Mouse (Mus musculus) megakaryocyte, embryonic 14.5 days (primary cell): ENCODE measurements around the gene Mrps7.

ENCODE experiments used
- FLI1 ChIP-seq: IDR thresholded peaks from 2 replicates; pipeline ENCODE4 v1.6.1; 2012; ENCODE audit warnings: low read length, inconsistent platforms, mixed read lengths
- GATA1 ChIP-seq: IDR thresholded peaks from 3 replicates; pipeline ENCODE4 v1.6.1; 2012; ENCODE audit warnings: mixed read lengths, low read length, inconsistent platforms, borderline replicate concordance

GRCm38 (mm10) chr11:115585573-115586100 lies 18.1 kb upstream of the Mrps7 start:
- TF ChIP-seq FLI1 (no peak), GATA1 (no peak)
